Mouse (Mus musculus) forebrain, embryonic 16.5 days (tissue): ENCODE data around the gene Rpl38. TPM values are rescaled to one million over a fixed set of nuclear protein-coding genes. Genes with fewer than 3 reads are reported as not detected.

Experiments
- ATAC-seq: fragments of 200-750 bp; cut with Nextera tagmentation; 2 replicates; pipeline ENCODE4 v1.8.0; 2017; ENCODE audit warnings: mild to moderate bottlenecking, moderate library complexity
- H3K27ac ChIP-seq: fragments of 300-500 bp; sonication (generic); 2 replicates; pipeline ENCODE4 v1.5.1; 2014; ENCODE audit warnings: low read length, control low read depth
- H3K27me3 ChIP-seq: fragments of 300-500 bp; sonication (generic); replicated peaks from 2 replicates; pipeline ENCODE4 v1.6.1; 2014; ENCODE audit warnings: low read length; ENCODE audit not compliant: control insufficient read depth, insufficient read depth
- H3K36me3 ChIP-seq: fragments of 300-500 bp; sonication (generic); 2 replicates; pipeline ENCODE4 v1.6.1; 2014; ENCODE audit not compliant: control insufficient read depth, insufficient read depth
- H3K4me1 ChIP-seq: fragments of 300-500 bp; sonication (generic); replicated peaks from 2 replicates; pipeline ENCODE4 v1.6.1; 2014; ENCODE audit warnings: low read length; ENCODE audit not compliant: control insufficient read depth, insufficient read depth
- H3K4me2 ChIP-seq: fragments of 300-500 bp; sonication (generic); 2 replicates; pipeline ENCODE4 v1.6.1; 2014; ENCODE audit warnings: mild to moderate bottlenecking, low read length, control low read depth
- H3K4me3 ChIP-seq: fragments of 300-500 bp; sonication (generic); replicated peaks from 2 replicates; pipeline ENCODE4 v1.5.1; 2014; ENCODE audit warnings: mild to moderate bottlenecking, low read length, control low read depth
- H3K9ac ChIP-seq: fragments of 300-500 bp; sonication (generic); replicated peaks from 2 replicates; pipeline ENCODE4 v1.6.1; 2014; ENCODE audit warnings: low read depth, low read length, control low read depth
- H3K9me3 ChIP-seq: fragments of 300-500 bp; sonication (generic); 2 replicates; pipeline ENCODE4 v1.6.1; 2016; ENCODE audit warnings: low read length; ENCODE audit not compliant: control insufficient read depth
- WGBS: fragments of 180-500 bp; shearing (Covaris S2); extraction: QIAGEN DNeasy Blood & Tissue Kit; methylation state at CpG from one replicate; pipeline ENCODE4 v1.1.7; 2014; 5-methylcytosine and 5-hydroxymethylcytosine counted together
- polyA plus RNA-seq: library from polyadenylated mRNA; unstranded; fragments of >200 nt; fragmentation: Nextera tagmentation; extraction: Ambion mirVana; gene quantifications from 2 replicates; pipeline ENCODE4 v1.2.1, GENCODE M21; 2015

Rpl38 gene
- polyA plus RNA-seq, 1 experiment from 2014 or later: 637 TPM

DNA sequence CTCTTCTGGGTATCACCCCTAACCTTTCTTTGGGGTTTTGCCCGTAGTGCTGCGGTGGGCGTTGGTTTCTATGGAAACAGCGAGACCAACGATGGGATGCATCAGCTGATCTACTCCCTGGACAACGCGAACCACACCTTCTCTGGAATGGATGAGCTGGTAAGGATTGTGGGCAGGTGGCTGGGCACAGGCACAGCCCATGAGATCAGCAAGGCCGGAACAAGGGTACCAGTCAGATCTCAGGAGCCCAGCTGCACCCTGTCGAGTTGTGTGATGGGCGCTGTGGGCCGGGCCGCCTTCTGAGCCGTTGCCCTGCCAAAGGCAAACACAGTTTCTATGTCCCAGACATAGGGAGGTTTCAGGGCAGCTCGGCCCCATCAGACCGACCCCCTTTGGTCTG is 21.9 kb downstream of the Rpl38 start:
- H3K27me3 ChIP-seq: no peaks in the 10 kb centered on the region
- no peak overlapping the region for H3K27ac ChIP-seq
- H3K9ac ChIP-seq: no peak overlapping the region
- no peak for ATAC-seq
- H3K4me2 ChIP-seq: no peak overlapping the region
- WGBS: 92% methylated on average over 15 of the region's 15 CpGs
- no peak overlapping the region for H3K4me3 ChIP-seq
- H3K9me3 ChIP-seq: no peaks in the 10 kb centered on the region
- 0 out of 2 replicates have a peak, but pooled peaks cover 2% of the 10 kb centered on the region for H3K4me1 ChIP-seq
- no peaks in the 10 kb centered on the region for H3K36me3 ChIP-seq

DNA sequence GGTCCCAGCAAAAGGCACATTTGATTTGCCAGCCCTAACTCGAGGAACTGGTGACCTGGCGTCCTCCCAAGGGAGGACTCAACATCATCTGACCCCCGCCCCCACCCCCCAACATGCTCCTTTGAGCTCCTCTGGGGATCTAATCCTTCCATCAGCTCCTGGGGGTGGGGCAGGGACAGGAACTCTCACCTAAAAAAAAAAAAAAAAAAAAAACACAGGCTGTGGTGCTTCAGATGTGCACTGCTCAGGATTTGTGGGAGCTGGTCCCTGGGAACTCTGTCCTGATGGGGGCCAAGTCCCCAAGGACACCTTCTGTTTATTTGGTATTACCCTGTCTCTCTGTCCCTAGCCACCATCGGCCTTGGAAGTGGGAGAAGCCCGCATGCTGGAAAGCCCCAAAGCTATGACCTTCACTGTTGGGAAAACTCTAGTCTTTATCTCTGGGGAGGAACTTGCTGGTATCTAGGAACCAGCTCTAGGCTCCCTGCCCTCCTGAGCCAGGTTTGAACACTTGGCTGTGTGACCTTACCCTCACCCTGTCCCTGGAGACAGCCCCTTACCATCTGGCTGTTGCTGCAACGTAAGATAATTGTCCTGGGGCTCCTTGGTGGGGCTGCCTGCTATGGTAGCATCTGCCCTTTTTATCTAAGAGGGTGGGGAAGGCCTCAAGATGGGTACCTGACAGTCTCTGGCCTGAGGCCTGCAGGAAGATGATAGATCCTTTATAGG is 23.3 kb downstream of the Rpl38 start:
- H3K4me1 ChIP-seq: no peaks in the 10 kb centered on the region
- no peak overlapping the region for H3K4me2 ChIP-seq
- 69% methylated on average over 6 of the region's 6 CpGs for WGBS
- no peaks in the 10 kb centered on the region for H3K9me3 ChIP-seq
- no peaks in the 10 kb centered on the region for H3K36me3 ChIP-seq
- no peak overlapping the region for H3K27ac ChIP-seq
- H3K4me3 ChIP-seq: no peak overlapping the region
- H3K9ac ChIP-seq: no peak overlapping the region
- H3K27me3 ChIP-seq: no peaks in the 10 kb centered on the region
- no peak for ATAC-seq

DNA sequence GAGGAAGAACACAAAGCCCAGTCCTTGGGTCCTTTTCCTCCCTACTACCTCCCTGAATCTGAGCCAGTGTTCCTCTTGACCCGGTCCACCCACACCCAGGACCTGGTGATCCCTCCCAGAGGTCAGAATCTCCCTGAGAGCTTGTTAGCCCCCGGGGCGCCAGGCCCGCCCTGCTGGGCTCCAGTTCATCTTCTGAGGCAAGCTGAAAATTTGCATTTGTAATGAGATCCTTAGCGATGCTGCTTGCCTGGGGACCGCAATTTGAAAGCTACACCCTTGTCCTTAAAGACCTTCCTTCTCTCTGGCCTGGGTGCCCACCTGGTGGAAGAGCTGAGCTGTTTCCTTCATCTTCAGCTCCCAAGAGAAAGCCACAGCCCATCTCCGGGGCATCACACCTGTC is 24.3 kb downstream of the Rpl38 start:
- Histone ChIP-seq H3K4me2 (no peak overlapping the region), H3K36me3 (no peaks in the 10 kb centered on the region), H3K27me3 (no peaks in the 10 kb centered on the region), H3K9me3 (no peaks in the 10 kb centered on the region), H3K9ac (no peak overlapping the region), H3K27ac (no peak overlapping the region), H3K4me3 (no peak overlapping the region), H3K4me1 (no peaks in the 10 kb centered on the region)
- no peak for ATAC-seq
- WGBS: 46% methylated on average over 7 of the region's 7 CpGs

DNA sequence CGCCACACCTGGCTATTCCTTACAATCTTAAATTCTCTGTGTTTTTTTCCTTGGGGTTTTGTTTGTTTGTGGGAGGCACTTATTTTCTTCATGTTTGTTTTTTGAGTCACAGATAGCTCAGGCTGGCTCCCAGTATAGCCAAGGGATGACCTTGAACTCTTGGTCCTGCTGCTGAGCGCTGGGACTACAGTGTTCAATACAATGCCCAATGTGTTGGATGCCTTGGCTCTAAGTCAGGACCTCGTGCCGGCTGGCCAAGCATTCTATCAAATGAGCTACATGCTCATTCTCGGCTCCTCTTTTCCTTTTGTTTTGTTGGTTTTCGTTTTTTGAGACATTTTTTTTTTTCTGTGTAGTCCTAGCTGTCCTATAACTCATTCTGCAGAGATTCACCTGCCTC is 25.1 kb downstream of the Rpl38 start:
- H3K27me3 ChIP-seq: no peaks in the 10 kb centered on the region
- no peaks in the 10 kb centered on the region for H3K4me1 ChIP-seq
- no peak overlapping the region for H3K4me2 ChIP-seq
- no peak overlapping the region for H3K4me3 ChIP-seq
- no peak overlapping the region for H3K27ac ChIP-seq
- 92% methylated on average over 6 of the region's 6 CpGs for WGBS
- no peak for ATAC-seq
- no peaks in the 10 kb centered on the region for H3K36me3 ChIP-seq
- H3K9me3 ChIP-seq: no peaks in the 10 kb centered on the region
- no peak overlapping the region for H3K9ac ChIP-seq

DNA sequence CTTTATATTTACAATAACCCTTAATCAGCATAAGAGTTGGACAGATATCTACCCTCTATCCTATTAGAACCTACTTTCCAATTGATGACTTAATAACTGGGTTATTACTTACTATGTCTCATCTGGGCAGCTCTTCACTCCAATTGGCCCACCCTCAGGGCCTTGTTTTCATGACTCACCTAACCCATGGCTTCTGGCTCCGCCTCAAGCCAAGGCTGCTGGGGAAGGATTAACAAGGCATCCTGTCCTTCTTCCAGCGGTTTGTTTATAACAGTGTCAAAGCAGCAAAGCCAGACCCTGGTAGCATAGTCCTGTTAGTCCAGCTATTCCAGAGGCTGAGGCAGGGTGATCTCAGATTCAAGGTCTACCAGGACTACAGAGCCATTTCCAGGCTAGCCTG is 26.1 kb downstream of the Rpl38 start:
- Histone ChIP-seq H3K27ac (no peak overlapping the region), H3K4me2 (no peak overlapping the region), H3K4me1 (no peaks in the 10 kb centered on the region), H3K4me3 (no peak overlapping the region), H3K27me3 (no peaks in the 10 kb centered on the region), H3K36me3 (no peaks in the 10 kb centered on the region), H3K9ac (no peak overlapping the region), H3K9me3 (no peaks in the 10 kb centered on the region)
- no peak for ATAC-seq
- WGBS: 79% methylated on average over 2 of the region's 2 CpGs

DNA sequence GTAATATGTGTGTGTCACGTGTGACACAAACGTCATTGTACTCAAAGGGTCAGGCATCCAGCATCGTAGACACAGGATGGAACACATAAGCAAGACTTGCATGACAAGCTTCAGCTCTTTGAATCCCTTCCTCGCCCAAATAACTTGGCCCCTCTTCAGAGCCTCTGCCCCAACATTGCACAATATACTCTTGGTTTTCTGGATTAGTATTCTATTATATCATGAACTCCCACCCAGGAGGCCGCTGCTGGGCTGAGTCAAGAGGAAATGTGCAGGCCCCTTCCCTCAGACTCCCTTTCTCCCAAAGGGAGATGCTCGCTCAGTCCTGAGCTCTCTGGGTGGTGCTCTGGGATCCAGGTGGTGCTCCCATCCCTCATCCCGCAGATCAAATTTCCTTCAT is 30.2 kb downstream of the Rpl38 start:
- 93% methylated on average over 7 of the region's 7 CpGs for WGBS
- no peak for ATAC-seq
- no peaks in the 10 kb centered on the region for H3K9me3 ChIP-seq

DNA sequence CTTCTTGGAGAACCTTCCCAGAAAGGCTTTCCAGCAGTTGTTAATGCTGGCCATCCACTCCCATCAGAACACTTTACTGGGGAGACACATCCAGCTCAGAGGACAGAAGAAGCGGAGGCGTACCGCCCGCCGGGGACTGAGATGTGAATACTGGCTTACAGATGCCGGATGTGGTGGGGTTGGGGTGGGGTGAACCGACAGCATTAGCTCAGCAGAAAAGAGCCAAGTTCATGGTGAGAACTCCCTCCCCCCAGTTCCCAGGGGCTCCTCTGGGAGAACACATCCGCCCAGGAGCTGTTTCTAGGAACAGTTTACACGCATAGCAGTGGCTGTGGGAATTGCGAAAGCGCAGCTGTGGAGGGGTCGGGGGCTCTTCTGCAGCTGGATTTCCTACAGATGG is 31.2 kb downstream of the Rpl38 start:
- no peak overlapping the region for H3K27ac ChIP-seq
- peaks cover 19% of the 10 kb centered on the region for H3K4me1 ChIP-seq
- no peak overlapping the region for H3K4me3 ChIP-seq
- 85% methylated on average over 12 of the region's 12 CpGs for WGBS
- H3K4me2 ChIP-seq: no peak overlapping the region
- ATAC-seq: no peak
- no peaks in the 10 kb centered on the region for H3K27me3 ChIP-seq
- H3K9ac ChIP-seq: no peak overlapping the region
- no peaks in the 10 kb centered on the region for H3K36me3 ChIP-seq
- no peaks in the 10 kb centered on the region for H3K9me3 ChIP-seq

More for the DNA sequence above, 30.2 kb downstream of the Rpl38 start:
- Histone ChIP-seq H3K9ac (no peak overlapping the region), H3K4me1 (peaks cover 9% of the 10 kb centered on the region), H3K27me3 (no peaks in the 10 kb centered on the region), H3K4me2 (no peak overlapping the region), H3K4me3 (no peak overlapping the region), H3K27ac (no peak overlapping the region), H3K36me3 (no peaks in the 10 kb centered on the region)

DNA sequence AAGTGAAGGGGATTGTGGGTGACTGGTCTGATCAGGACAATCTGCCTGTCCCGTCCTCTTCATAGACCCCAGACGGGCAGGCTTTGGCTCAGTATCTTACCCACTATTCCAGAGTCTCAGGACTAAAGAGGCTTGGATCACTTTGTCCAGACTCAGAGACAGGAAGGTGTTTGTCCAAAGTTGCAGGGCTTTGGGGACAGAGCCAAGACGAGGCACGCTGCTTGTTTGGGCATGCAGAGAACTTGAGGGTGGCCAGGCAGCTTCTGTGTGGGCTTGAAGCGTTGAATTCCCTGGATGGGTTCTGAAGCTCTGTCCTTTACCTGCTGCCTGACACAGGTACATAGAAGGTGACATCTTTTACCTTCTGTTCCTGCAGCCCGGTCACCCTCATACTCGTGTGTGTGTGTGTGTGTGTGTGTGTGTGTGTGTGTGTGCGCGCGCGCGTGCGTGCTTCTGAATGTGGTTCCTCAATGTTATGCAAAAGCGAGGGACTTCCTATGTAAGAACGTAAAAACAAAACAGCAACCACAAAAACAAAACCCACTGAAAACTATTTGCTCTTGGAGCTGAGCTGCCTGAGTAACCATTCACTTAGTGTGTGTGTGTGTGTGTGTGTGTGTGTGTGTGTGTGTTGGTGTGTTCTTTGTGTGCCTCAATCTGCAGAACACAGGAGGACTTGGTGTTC is 34.1 kb downstream of the Rpl38 start:
- Histone ChIP-seq H3K4me3 (no peak overlapping the region), H3K9me3 (no peaks in the 10 kb centered on the region), H3K4me1 (peaks cover 24% of the 10 kb centered on the region), H3K27me3 (no peaks in the 10 kb centered on the region), H3K36me3 (no peaks in the 10 kb centered on the region), H3K4me2 (no peak overlapping the region), H3K27ac (no peak overlapping the region), H3K9ac (no peak overlapping the region)
- WGBS: 73% methylated on average over 15 of the region's 15 CpGs
- ATAC-seq: no peak

DNA sequence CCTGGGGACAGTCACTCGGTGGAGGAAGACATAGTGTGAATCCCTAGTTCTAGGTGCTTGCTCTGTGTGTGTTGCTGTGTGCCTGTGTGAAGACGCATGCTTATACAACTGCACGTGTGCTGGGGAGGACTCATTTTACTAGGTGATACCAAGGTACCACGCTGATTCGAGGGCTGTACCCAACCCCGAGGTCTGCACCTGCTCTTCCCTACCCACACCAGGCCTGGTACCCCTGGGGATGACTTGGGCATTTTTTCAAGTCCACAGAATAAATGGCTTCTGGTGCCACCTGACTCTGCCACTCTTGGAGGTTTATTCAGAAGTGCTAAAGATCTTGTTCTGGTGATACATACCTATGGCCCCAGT is 34.7 kb downstream of the Rpl38 start:
- no peaks in the 10 kb centered on the region for H3K9me3 ChIP-seq
- no peak for ATAC-seq
- H3K27me3 ChIP-seq: no peaks in the 10 kb centered on the region
- no peak overlapping the region for H3K4me2 ChIP-seq
- no peak overlapping the region for H3K4me3 ChIP-seq
- 77% methylated on average over 6 of the region's 6 CpGs for WGBS
- no peak overlapping the region for H3K27ac ChIP-seq
- no peaks in the 10 kb centered on the region for H3K36me3 ChIP-seq
- peaks cover 24% of the 10 kb centered on the region for H3K4me1 ChIP-seq
- H3K9ac ChIP-seq: no peak overlapping the region
